Mouse (Mus musculus): Measurements from ENCODE around the gene Uqcc1.
"Not testable (repeated sequence)": the region's sequence is repeated elsewhere in the genome, so short reads cannot be mapped to it uniquely, and the experiment has no call there.

Uqcc1 gene

DNA sequence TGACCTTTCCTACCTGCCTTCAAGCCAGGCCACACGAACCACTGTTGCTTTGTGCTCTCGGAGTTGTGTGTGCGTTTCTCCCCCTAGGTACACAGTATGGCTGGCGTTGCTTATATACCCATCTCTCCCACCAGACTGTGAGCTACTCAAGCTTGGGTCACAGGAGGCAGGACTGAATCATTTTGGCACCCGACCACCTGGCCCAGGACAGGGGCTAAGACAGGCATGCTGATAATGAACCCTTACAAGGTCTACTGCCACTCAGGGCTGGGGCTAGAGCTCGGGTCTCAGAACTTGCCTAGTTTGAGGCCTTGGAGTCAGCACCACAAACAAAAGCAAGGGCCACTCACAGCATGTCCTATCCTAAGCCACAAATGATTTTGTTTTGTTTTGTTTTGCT is 68.5 kb downstream of the Uqcc1 start:
- no peak for DNase-seq (ENCODE audit: low read depth, low spot score)

- DNase-seq (ENCODE audit: low read depth, low spot score) = no peak
Measured at GRCm38 (mm10) chr2:155860102-155860501, 70.0 kb downstream of the Uqcc1 start.

- no peak for DNase-seq (ENCODE audit: low read depth, low spot score)
Measured at GRCm38 (mm10) chr2:155852536-155852935, 77.6 kb downstream of the Uqcc1 start.

- no peak for DNase-seq (ENCODE audit: low read depth, low spot score)
Measured at GRCm38 (mm10) chr2:155850120-155850519, 80.0 kb downstream of the Uqcc1 start.

DNA sequence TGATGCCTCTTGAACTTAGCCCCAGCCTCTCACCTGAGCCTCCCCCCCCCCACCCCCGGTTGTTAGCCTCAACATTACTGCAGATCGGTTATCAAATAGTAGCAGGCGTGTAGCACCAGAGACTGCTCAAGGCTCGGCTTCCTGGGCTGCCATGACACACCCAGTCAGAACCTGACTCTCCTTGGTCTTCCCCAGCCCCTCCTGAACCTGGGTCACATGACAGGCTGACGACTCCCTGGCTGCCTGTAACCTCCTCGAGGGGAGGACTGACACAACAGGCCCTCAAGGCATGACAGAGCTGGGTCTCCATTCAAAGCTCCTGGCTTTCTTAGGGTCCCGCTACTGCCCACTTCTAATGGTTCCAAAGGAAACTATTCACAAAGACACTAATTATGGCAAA is 80.6 kb downstream of the Uqcc1 start:
- DNase-seq (ENCODE audit: low read depth, low spot score) = no peak

DNA sequence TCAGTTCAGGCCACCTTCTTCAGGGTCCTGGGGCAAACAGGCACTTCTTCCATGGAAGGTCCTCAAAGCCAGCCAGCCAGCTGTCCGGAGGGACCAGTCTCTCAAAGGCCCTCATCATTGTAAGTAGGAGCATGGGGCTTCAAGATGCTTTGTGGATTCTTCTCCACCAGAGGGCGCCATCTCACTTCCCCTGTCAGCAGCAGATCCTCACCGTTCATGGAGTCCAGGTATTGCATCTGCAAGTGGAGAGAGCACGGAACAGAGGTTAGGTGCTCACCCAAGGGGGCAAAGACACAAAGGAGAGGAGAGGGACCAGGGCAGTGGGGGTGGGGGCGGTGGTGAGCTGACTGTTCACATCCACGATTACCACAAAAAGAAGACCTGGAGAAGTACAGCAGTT is 81.8 kb downstream of the Uqcc1 start:
- DNase-seq (ENCODE audit: low read depth, low spot score) = peak; percentile 93

GRCm38 (mm10) chr2:155846930-155847329 is 83.2 kb downstream of the Uqcc1 start:
- DNase-seq (ENCODE audit: low read depth, low spot score) = no peak

DNA sequence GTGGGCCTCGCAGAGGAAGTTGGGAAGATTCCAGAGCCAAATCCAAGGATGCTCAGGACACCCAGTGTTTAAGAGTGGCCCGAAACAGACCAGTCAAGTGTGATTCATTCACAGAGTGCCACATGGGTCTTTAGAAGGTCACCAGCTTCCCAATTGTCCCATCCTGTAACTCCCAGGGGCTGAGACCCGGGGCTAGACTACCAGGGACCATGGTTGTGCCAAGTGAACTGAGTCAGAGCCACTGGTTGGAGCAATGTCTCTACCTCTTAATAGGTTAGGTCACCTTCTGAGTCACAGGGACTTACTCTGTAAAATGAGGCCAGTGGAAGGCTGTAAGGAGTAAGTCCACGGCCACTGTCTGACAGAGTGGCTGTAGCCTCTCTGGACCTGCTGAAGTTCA is 91.1 kb downstream of the Uqcc1 start:
- DNase-seq (ENCODE audit: low read depth, low spot score) = no peak

DNA sequence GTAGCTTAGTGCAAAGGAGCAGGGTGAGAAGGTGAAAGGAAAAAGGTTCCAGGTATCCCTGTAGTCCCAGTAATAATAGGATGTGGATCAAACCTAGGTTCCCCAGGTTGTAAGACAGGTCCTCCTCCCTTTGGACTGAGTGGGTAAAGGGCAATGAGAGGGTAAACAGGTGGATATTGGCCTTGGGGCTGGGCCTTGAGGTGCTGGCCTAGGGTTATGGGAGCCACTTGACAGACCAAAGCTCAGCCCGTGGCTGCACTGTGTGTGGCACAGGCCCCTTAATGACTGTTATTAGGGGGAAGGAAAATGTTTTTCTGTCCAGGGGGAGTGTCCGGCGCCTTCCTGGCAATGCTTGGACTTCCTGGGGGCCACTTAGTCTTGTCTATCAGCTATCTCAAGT is 92.1 kb downstream of the Uqcc1 start:
- no peak for DNase-seq (ENCODE audit: low read depth, low spot score)

DNA sequence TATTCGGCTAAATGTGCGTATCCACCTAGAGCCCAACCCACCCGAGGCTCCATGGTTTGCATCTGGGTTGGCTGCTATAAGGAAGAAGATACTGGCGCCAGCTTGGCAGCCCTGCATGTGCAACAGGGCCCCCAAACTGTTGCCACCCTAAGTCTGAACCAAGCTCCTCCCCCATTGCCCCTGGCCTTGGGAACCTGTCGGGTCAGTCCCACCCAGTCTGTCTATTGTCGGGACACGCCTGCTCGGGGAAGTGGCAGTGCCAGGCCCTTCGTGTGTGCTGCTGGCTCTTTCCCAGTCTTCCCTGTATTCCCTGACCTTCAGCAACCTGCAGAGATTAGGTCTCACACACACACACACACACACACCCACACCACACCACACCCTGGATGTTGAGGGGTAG is 95.4 kb downstream of the Uqcc1 start, which contains the start of gene Fam83c:
Fam83c (minus strand) TSS at position 123 of the 400 bp plus-strand sequence.
- no peak for DNase-seq (ENCODE audit: low read depth, low spot score)

GRCm38 (mm10) chr2:155832087-155832486 is 98.0 kb downstream of the Uqcc1 start:
- not testable (repeated sequence) for DNase-seq (ENCODE audit: low read depth, low spot score)

DNA sequence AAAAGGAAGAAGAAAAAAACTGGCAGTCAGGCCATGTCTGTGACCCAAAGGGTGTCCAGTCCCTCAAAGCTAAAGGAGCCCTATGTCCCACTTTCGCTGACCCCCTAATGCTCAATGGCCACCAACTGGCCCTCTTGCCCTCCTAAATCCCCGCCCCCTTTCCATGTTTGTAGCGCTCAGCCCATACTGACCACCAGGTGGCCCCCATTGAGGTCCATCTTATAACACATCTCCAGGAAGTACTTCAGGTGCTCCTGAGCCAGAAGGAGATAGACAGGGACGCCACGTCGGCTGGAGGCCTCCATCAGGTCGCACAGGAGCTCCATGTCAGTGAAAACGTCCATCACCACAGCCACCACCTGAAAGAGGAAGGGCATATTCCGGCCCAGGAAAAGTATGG is 98.8 kb downstream of the Uqcc1 start:
- no peak for DNase-seq (ENCODE audit: low read depth, low spot score)

GRCm38 (mm10) chr2:155830841-155831240 is 99.3 kb downstream of the Uqcc1 start:
- DNase-seq (ENCODE audit: low read depth, low spot score) = no peak

GRCm38 (mm10) chr2:155826630-155827424 is 103.3 kb downstream of the Uqcc1 start, which contains the start of gene Eif6:
Gene Eif6 (minus strand): TSS chr2:155826925.
- DNase-seq (ENCODE audit: low read depth, low spot score) = peak; percentile 96

DNA sequence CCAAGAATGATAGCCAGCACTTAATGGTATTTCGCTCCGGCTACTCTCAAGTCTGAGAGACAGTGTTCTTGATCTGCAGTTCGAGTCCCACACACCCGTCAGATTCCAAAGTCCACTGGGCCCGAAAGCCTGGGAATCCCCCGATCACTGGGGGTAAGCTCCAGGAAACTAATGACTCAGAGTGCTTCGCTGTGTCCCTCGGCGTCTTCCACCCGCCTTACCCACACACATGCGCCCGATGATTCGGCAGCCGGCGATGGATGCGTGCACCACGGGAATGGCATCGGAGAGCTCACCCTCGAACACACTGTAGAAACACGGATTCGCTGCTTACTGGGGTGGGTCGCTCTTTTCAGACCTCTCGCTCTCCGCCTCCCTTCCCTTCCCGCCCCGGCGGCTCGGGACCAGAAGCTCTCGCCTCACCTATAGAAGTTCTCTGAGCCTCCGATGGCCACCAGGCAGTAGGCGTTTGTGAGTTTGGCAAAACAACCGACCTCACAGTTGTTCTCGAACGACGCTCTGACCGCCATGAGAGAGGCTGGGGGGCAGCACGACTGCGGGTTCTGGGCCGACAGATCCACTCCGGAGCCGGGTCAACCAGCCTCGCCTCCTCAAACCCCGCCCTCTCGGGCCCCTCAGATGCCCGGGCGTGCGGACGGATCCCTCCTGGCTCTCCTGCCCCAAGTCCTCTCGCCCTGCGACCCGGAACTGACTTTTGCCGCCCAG is 104.0 kb downstream of the Uqcc1 start:
- peak; percentile 39 for DNase-seq (ENCODE audit: low read depth, low spot score)

DNA sequence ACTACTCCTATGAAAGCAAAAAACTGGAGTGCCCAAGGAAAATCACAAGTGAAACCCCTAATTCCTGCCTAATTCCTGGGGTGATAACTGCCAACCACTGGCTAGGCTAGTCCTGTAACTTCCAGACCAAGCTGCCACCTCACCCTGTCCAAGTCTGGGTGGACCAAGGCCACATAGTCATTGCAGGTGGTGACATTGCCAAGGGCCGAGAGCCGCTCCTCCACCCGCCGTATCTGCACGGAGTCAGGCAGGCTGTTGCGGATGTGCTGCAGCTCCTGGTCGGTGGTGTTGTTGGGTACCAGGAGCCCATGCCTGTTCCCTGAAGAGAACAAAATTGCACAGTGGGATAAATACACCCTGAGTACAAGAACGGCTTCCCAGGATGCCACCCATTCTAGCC is 106.4 kb downstream of the Uqcc1 start:
- no peak for DNase-seq (ENCODE audit: low read depth, low spot score)

GRCm38 (mm10) chr2:155820779-155821178 is 109.3 kb downstream of the Uqcc1 start:
- DNase-seq (ENCODE audit: low read depth, low spot score) = no peak

DNA sequence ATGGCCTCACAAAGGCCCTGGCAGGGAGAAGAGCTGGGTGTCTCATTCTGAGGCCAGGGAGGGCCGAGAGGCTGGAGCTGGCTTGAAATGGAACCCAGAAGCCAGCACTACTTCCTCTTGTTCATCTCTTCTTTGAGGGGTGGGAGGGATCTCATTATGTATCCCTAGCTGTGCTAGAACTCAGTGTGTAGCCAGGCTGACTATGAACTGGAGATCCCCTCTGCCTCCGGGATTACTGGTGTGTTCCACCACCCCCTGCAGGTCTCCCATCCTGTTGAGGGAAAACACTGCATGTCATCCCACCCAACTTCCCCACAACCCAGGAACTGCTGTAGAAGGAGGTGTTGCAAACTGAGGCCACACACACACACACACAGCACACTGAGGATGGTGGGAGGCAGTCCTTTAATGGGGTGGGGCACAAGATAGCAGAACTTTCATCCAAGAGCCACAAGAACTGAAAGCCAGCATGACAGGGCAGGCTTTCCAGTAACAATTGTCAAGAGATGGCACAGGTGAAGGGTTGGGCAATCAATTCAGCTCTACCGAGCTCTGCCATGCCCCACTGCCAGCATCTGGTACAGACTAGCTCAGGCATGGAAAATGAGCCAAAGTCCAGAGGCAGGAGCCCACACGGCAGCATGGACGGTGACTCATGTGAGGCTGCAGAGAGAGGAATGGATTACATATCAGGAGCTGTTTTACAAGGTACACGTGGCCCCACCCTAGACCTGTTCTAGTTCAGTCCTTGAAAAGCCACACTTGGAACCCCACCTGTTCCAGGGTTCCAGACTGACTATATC is 110.5 kb downstream of the Uqcc1 start:
- DNase-seq (ENCODE audit: low read depth, low spot score) = peak; percentile 50

- no peak for DNase-seq (ENCODE audit: low read depth, low spot score)
Measured at GRCm38 (mm10) chr2:155819392-155819448, 110.9 kb downstream of the Uqcc1 start, which contains the start of gene BC029722. Gene BC029722 (minus strand): TSS chr2:155819426.

DNA sequence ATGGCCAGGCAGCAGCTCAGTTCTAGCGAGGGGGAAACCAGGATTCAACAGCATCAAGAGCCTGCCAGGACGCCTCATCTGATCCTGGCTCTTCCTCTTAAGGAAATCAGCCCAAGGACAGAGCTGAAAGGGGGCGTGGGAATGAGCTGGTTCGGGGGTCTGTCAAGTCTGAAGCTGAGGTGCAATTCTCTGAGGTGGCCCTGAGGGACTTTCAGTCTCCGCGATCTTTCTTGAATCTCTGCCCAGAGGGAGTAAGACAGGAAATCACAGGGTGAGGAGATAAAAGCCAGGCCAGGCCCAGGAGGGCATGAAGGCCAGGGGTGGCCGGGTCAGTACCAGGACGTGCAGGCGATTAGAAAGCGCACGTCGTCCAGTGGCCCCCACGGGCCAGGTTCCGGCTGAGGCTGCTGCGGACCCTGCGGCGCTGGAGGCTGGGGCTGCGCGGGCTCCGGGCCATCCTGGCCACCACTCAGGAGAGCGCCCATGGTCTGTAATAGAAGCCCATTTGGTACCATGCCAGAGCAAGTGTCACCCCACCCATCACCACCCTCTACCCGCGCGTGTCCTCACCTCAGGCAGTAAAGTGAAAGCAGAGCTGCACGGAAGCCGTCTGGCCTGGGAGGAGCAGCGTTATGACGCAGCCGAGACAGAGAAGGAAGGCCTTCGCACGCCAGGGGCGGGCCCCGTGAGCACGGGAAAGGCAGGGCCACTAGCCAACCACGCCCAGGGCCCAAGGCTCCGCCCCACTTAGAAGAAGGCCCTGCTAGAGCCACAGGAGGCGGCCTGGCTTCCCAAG is 111.3 kb downstream of the Uqcc1 start:
- DNase-seq (ENCODE audit: low read depth, low spot score) = peak; percentile 98

GRCm38 (mm10) chr2:155817301-155818245 is 112.5 kb downstream of the Uqcc1 start:
- peak; percentile 39 for DNase-seq (ENCODE audit: low read depth, low spot score)
